Mouse (Mus musculus) hindbrain, postnatal 0 days (tissue): Measurements from ENCODE around the gene Ttyh2. TPM values are rescaled to one million over a fixed set of nuclear protein-coding genes. Genes with fewer than 3 reads are reported as not detected.

Experiments
- ATAC-seq: fragments of 200-750 bp; cut with Nextera tagmentation; 2 replicates; pipeline ENCODE4 v1.8.0; 2017; ENCODE audit warnings: mild to moderate bottlenecking, moderate TSS enrichment, moderate library complexity
- DNase-seq: peaks from one replicate; pipeline ENCODE4 v3.0.0-alpha.2; 2015; ENCODE audit warnings: low spot score
- H3K27ac ChIP-seq: fragments of 300-500 bp; sonication (generic); 2 replicates; pipeline ENCODE4 v1.5.1; 2014; ENCODE audit warnings: mild to moderate bottlenecking
- H3K27me3 ChIP-seq: fragments of 300-500 bp; sonication (generic); 2 replicates; pipeline ENCODE4 v1.6.1; 2014; ENCODE audit warnings: low read length, mixed read lengths; ENCODE audit not compliant: insufficient read depth
- H3K36me3 ChIP-seq: fragments of 300-500 bp; sonication (generic); 2 replicates; pipeline ENCODE4 v1.6.1; 2014; ENCODE audit warnings: low read length, mixed read lengths; ENCODE audit not compliant: insufficient read depth
- H3K4me1 ChIP-seq: fragments of 300-500 bp; sonication (generic); 2 replicates; pipeline ENCODE4 v1.6.1; 2014; ENCODE audit warnings: antibody characterized with exemption, low read length, mixed read lengths; ENCODE audit not compliant: insufficient read depth
- H3K4me2 ChIP-seq: fragments of 300-500 bp; sonication (generic); 2 replicates; pipeline ENCODE4 v1.6.1; 2014; ENCODE audit warnings: low read depth, mild to moderate bottlenecking, low read length, moderate library complexity, mixed read lengths
- H3K4me3 ChIP-seq: fragments of 300-500 bp; sonication (generic); 2 replicates; pipeline ENCODE4 v1.5.1; 2014; ENCODE audit warnings: low read length
- H3K9ac ChIP-seq: fragments of 300-500 bp; sonication (generic); replicated peaks from 2 replicates; pipeline ENCODE4 v1.6.1; 2014; ENCODE audit warnings: mild to moderate bottlenecking, low read length, moderate library complexity, mixed read lengths
- H3K9me3 ChIP-seq: fragments of 300-500 bp; sonication (generic); 2 replicates; pipeline ENCODE4 v1.6.1; 2016; ENCODE audit warnings: low read length, mixed read lengths
- CTCF ChIP-seq: IDR thresholded peaks from 2 replicates; pipeline ENCODE4 v1.5.1; 2016; ENCODE audit warnings: antibody characterized with exemption, control low read depth, low read depth
- WGBS: fragments of 180-500 bp; shearing (Covaris S2); extraction: QIAGEN DNeasy Blood & Tissue Kit; methylation state at CpG from one replicate; pipeline ENCODE4 v1.1.7; 2014; 5-methylcytosine and 5-hydroxymethylcytosine counted together
- polyA plus RNA-seq: library from polyadenylated mRNA; unstranded; fragments of >200 nt; fragmentation: Nextera tagmentation; extraction: Ambion mirVana; gene quantifications from 2 replicates; pipeline ENCODE4 v1.2.1, GENCODE M21; 2015
- total RNA-seq: library from RNA; depleted of rRNA; stranded (reverse); fragments of >200 nt; gene quantifications from 2 replicates; pipeline ENCODE4 v1.2.3, GENCODE M21; 2014

Gene Ttyh2
- total and polyA plus RNA-seq, 2 experiments from 2014 or later = 38.6 to 75.8 TPM

- DNase-seq (no peak), ATAC-seq (no peak)
- H3K36me3 ChIP-seq = no peaks in the 10 kb centered on the region
- H3K27ac ChIP-seq = no peak overlapping the region
- H3K27me3 ChIP-seq = no peaks in the 10 kb centered on the region
- WGBS = 72% methylated on average over 11 of the region's 11 CpGs
- H3K4me1 ChIP-seq = peaks cover 7% of the 10 kb centered on the region; the same call in 1 of the 2 replicates
- H3K9ac ChIP-seq = no peak overlapping the region
- no peak overlapping the region for H3K4me2 ChIP-seq
- H3K4me3 ChIP-seq = no peak overlapping the region
- no peak for TF ChIP-seq CTCF
- H3K9me3 ChIP-seq = no peaks in the 10 kb centered on the region
Observed at GRCm38 (mm10) chr11:114642926-114643325, 32.3 kb upstream of the Ttyh2 start.

GRCm38 (mm10) chr11:114644122-114644521 lies 31.1 kb upstream of the Ttyh2 start:
- Histone ChIP-seq H3K4me2 (no peak overlapping the region), H3K9ac (no peak overlapping the region), H3K4me1 (peaks cover 7% of the 10 kb centered on the region; the same call in 1 of the 2 replicates), H3K27me3 (no peaks in the 10 kb centered on the region), H3K9me3 (no peaks in the 10 kb centered on the region), H3K4me3 (no peak overlapping the region), H3K27ac (no peak overlapping the region), H3K36me3 (no peaks in the 10 kb centered on the region)
- DNase-seq (no peak), ATAC-seq (no peak)
- TF ChIP-seq CTCF = peak; percentile 36; the same call in 1 of the 2 replicates
- 62% methylated on average over 2 of the region's 2 CpGs for WGBS

GRCm38 (mm10) chr11:114649510-114649909 lies 25.7 kb upstream of the Ttyh2 start:
- ATAC-seq (no peak), DNase-seq (no peak)
- TF ChIP-seq CTCF = peak; percentile 25; the same call in 1 of the 2 replicates
- WGBS = 73% methylated on average over 4 of the region's 4 CpGs
- Histone ChIP-seq H3K4me2 (no peak overlapping the region), H3K27ac (no peak overlapping the region), H3K4me1 (no peaks in the 10 kb centered on the region), H3K36me3 (no peaks in the 10 kb centered on the region), H3K27me3 (no peaks in the 10 kb centered on the region), H3K4me3 (no peak overlapping the region), H3K9ac (no peak overlapping the region), H3K9me3 (no peaks in the 10 kb centered on the region)

GRCm38 (mm10) chr11:114652531-114652930 lies 22.7 kb upstream of the Ttyh2 start:
- Histone ChIP-seq H3K4me3 (no peak overlapping the region), H3K36me3 (no peaks in the 10 kb centered on the region), H3K9ac (no peak overlapping the region), H3K27ac (no peak overlapping the region), H3K4me2 (peak overlapping the region; percentile 33), H3K9me3 (no peaks in the 10 kb centered on the region), H3K27me3 (no peaks in the 10 kb centered on the region), H3K4me1 (no peaks in the 10 kb centered on the region)
- DNase-seq = peak; percentile 35
- no peak for TF ChIP-seq CTCF
- WGBS = 5% methylated on average over 16 of the region's 16 CpGs
- peak; percentile 46; the same call in 1 of the 2 replicates for ATAC-seq

GRCm38 (mm10) chr11:114653664-114654063 lies 21.6 kb upstream of the Ttyh2 start:
- Histone ChIP-seq H3K4me2 (no peak overlapping the region), H3K27me3 (no peaks in the 10 kb centered on the region), H3K4me1 (no peaks in the 10 kb centered on the region), H3K4me3 (no peak overlapping the region), H3K27ac (no peak overlapping the region), H3K9ac (no peak overlapping the region), H3K9me3 (no peaks in the 10 kb centered on the region), H3K36me3 (no peaks in the 10 kb centered on the region)
- no peak for ATAC-seq
- WGBS = 81% methylated on average over 6 of the region's 6 CpGs
- TF ChIP-seq CTCF = no peak
- no peak for DNase-seq

GRCm38 (mm10) chr11:114654552-114654951 lies 20.7 kb upstream of the Ttyh2 start:
- no peak overlapping the region for H3K27ac ChIP-seq
- peak; percentile 32 for TF ChIP-seq CTCF
- H3K4me3 ChIP-seq = no peak overlapping the region
- H3K9me3 ChIP-seq = no peaks in the 10 kb centered on the region
- H3K4me1 ChIP-seq = no peaks in the 10 kb centered on the region
- no peak for DNase-seq
- WGBS = 56% methylated on average over 5 of the region's 5 CpGs
- ATAC-seq = no peak
- H3K27me3 ChIP-seq = no peaks in the 10 kb centered on the region
- no peak overlapping the region for H3K4me2 ChIP-seq
- no peak overlapping the region for H3K9ac ChIP-seq
- H3K36me3 ChIP-seq = no peaks in the 10 kb centered on the region

- H3K4me3 ChIP-seq = no peak overlapping the region
- H3K27me3 ChIP-seq = no peaks in the 10 kb centered on the region
- no peaks in the 10 kb centered on the region for H3K36me3 ChIP-seq
- H3K4me1 ChIP-seq = no peaks in the 10 kb centered on the region
- TF ChIP-seq CTCF = no peak
- DNase-seq (no peak), ATAC-seq (no peak)
- H3K4me2 ChIP-seq = no peak overlapping the region
- no peak overlapping the region for H3K27ac ChIP-seq
- H3K9ac ChIP-seq = no peak overlapping the region
- WGBS = 80% methylated on average over 7 of the region's 7 CpGs
- H3K9me3 ChIP-seq = no peaks in the 10 kb centered on the region
Observed at GRCm38 (mm10) chr11:114655350-114656008, 19.8 kb upstream of the Ttyh2 start.
